Mouse (Mus musculus): Measurements from ENCODE around the gene Ankrd55.

Gene Ankrd55

DNA sequence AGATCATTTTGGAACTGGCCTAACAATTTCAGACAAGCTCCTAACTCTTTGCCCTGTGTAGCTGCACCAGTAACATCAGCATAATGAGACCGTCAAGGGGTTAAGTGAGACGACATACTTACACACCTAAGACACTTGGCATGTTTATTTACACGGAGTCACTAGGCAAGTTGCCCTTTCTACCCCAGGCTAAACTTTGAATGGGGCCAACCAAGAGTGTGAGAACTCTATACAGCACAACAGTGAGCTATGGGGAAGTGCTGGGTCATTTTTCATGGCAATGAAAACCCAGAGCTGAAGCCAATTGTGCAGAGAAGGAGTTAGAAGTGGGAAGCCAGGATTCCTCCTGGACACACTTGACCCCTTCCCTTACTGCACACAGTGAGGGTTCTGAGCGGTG is 94.2 kb downstream of the Ankrd55 start:
- DNase-seq (ENCODE audit: low spot score): no peak

DNA sequence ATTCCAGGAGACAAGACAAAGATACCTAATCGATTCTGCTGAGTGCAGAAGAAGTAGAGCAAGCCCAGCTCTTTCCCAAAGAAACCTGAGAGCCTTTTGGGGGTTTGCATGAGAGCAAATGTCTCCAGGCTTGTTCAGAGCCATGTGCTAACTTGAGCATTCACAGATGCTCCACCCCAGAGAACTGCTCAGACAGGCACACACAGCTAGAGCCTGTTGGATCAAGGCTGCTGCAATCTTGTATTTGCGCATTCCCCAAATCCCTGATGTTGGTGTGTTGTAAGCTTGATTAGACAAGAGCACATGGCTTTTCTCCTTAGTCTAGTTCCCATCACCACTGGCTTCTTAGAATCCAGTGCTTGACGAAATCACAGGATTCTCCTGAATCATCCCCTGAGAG is 94.7 kb downstream of the Ankrd55 start:
- DNase-seq (ENCODE audit: low spot score): no peak

DNA sequence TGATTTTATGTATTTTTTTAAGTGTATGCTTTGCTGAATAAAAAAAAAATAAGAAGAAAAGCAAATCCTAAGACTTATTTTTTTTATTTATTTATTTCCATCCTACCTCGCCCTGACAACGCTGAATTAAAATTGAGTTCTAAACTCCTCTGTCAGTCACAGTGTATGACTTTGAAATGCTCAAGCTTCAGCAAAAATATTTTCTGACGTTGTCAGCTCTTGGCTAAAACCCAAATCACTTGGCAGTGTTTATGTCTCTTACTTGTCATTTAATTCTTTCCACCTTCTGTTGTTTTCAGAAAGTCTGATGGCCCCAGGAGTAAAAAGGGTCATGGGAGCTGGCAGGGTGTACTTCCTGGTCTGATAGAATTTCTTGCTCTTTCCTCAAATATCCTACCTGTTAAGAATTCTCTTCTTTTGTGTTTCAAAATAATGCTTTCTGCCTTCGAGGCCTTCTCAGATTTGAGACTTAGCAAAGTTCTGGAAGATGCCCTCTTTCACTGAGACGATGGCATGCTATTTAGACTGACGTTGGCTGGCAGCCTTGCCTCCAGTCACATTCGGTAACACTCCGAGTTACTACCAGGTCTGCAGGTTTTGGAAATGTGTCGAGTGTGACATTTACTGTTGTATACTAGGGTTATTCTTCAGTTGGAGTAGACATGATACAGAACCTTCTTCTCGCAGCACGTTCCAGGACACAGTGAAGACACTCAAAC is 95.8 kb downstream of the Ankrd55 start:
- no peak for DNase-seq (ENCODE audit: low spot score)

DNA sequence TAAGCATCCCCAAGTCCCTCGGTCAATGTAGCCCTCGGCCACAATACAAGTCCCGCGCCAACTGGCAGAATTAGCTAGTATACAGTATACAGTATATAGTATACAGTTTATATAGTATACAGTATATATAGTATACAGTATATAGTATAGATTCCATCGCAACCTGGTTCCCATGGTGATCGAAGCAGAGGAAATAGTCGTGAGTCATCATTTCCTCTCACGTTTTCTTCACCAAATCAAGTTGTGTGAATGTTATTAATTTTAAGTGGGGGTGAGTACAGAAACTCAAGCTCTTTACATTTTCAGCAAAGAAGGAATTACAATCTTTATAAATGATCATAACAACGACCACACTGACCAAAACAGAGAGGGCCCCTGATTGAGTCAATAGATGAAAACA is 96.8 kb downstream of the Ankrd55 start:
- no peak for DNase-seq (ENCODE audit: low spot score)

DNA sequence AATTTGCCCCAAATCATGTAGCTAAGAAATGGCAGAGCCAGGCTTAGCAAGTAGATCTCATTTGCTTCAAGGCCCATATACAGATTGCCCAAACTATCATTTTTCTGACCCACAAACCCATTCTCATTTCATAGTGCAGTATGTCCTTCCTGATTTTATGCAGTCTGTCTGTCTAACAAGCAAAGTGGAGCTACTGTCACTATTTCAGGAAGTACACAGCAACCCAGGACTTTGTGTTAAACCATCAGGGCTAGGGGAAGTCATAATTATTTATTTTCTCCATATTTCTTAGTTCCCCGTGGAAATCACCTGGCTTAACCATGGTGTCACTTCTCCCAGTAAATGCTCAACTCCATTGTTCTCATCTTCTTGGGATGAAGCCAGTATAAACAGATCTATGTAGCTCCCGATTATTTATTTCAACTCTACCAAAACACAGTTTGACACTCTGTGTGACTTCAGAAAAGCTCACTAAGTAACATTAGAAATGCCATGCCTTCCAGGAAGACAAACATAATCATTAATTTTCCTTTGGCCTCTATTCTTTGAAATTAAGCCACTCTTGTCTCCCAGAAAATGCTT is 98.3 kb downstream of the Ankrd55 start:
- no peak for DNase-seq (ENCODE audit: low spot score)

DNA sequence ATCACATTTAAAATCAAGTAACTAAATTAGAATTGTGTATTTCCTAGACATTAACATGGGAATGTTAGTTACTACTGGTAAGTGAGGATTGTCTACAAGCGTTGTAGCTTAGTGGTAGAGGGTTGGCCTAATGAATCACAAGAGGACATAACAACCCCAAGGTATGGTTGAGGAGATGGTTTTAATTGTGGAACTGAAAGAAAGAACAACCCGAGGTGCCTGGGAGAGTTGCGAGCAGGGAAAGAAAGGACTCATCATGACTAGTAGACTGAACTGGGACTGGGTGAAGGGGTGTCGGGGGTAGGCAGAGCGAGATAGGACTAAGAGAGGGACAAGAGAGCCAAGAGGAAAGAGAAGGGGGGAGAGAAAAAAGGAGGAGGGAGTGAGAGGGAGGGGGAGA is 99.0 kb downstream of the Ankrd55 start:
- DNase-seq (ENCODE audit: low spot score): no peak

DNA sequence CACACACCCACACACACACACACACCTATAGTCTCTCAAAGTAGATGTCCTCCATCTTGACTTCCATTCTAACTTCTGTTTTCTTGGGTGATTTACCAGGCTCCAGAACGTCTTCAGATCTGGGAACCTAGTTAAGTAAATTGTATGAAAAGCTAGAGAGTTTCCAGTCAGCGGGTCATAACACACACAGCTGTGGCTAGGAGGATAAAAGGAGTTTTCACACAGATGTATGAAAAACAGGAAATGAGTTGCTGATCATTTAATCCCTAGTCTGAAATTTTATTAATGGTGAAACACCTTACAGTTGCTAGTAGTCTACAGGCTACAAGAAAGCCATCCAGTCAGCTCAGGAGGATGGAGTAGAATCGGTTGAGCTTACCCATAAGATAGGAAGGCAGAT is 99.9 kb downstream of the Ankrd55 start:
- DNase-seq (ENCODE audit: low spot score): no peak

DNA sequence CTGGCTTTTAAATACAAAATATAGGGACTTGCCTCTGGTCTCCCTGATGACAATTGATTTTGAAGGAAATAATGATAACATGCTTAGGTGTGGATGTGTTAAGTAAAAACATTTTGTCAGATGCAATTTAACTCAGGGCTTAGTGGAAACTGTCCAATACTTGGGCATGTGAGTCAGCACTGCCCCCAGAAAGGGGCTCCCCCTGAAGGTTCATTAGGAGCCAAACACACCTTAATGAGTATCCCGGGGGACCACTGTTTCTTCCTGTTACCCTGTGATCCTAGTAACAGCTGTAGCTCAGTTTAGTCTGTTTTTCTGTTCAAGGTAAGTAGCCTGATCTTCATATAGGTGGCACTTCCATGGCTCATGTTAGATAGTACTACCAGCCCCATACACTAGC is 102.0 kb downstream of the Ankrd55 start:
- DNase-seq (ENCODE audit: low spot score): no peak

DNA sequence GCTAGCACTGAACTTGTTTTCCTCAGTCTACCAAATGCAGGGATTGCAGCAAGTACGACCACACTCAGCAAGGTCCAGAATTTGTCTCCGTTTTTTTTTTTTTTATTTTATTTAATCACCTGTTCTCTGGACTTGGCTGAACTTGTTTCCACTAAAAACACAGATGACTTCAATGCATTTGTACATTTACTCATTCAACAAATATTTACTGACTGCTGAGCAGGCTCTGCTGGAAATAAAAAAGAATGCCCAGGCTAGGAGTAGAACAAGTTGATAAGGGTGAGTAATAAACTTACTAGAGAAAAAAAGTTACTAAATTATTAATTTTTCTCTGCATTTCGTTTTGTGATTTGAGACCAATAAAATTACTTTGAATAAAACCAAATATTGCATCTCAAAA is 103.1 kb downstream of the Ankrd55 start:
- no peak for DNase-seq (ENCODE audit: low spot score)

DNA sequence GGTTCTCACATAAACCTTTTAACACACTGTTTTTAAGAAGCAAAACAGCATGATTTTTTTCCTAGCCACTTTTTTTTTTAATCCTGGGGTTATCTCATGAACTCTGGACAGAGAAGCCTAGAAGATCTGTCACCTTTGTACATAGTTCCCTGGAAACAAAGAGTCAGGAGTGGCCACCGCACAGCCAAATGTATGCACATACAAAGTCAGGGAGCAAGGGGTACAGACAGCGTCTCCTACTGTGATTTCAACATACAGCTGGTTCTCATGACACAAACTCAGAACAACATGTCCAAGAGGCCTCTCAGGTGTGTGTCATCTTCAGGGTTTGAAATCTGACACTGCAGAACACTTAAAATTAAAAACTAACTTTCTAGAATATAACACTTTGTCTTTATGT is 105.1 kb downstream of the Ankrd55 start:
- DNase-seq (ENCODE audit: low spot score): no peak

DNA sequence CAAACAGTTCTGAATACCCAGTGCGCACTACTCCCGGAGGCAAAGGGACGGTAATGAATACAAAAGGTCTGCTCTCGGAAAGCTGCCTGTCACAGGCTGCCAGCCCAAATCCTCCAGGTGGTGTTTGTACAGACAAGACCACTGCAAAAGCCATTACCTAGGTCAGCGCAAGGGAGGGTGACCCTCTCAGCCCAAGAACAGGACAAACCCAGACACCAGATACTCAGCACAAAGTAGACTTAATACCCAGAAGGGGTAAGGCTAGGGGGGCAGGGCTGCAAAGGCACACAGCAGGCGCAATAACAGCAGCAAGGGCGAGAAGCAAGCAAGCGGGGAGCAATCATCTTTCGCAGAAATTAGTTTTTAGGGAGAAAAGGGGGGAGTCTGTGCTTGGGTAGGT is 106.0 kb downstream of the Ankrd55 start:
- no peak for DNase-seq (ENCODE audit: low spot score)

DNA sequence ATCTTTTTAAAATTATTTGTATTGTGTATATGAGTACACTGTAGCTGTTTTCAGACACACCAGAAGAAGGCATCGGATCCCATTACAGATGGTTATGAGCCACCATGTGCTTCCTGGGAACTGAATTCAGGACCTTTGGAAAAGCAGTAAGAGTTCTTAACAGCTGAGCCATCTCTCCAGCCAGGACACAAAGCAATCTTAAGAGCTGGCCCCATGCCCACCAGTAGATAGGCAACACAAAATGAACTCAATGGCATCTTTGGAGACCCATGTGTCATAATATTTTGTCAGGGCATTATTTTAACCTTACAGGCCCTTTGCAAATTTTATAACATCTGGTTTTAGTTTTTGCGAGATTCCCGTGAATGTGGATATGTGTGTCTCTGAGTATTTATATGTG is 116.5 kb downstream of the Ankrd55 start:
- DNase-seq (ENCODE audit: low spot score): no peak

DNA sequence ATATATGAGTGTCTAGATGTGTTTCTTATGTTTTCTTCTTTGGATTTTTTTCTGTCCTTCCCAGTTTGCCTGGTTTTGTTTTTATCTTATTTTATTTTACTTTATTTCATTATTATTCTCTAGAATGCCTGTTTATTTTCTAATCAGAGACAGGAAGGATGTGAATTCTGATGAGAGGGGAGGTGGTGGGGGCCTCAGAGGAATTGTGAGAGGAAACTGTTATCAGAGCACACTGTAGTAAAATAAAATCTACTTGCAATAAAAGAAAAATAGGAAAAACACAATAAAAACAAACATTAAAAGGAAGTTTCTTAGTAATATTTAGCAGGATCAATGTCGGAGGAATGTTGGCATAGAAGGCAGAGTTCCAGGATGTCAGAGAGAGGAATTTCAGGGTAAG is 116.9 kb downstream of the Ankrd55 start:
- no peak for DNase-seq (ENCODE audit: low spot score)

DNA sequence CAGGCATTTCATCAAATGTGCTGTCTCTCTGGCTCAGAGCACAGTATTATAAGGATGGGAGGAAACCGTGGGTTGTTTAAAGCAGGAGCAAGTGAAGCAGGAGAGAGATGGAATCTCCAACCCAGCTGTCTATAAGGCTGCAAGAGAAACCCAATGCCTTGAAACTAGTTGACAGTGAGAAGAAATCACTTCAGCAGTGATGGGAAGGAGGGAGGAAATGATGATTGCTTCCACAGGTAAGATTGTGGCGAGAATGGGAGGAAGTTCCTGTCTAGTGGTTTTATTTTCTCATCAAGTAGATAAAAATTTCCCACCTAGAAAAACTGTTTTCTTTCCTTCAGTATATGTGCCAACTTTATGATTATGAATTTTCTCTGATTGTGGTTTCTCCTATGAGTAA is 118.4 kb downstream of the Ankrd55 start:
- no peak for DNase-seq (ENCODE audit: low spot score)

DNA sequence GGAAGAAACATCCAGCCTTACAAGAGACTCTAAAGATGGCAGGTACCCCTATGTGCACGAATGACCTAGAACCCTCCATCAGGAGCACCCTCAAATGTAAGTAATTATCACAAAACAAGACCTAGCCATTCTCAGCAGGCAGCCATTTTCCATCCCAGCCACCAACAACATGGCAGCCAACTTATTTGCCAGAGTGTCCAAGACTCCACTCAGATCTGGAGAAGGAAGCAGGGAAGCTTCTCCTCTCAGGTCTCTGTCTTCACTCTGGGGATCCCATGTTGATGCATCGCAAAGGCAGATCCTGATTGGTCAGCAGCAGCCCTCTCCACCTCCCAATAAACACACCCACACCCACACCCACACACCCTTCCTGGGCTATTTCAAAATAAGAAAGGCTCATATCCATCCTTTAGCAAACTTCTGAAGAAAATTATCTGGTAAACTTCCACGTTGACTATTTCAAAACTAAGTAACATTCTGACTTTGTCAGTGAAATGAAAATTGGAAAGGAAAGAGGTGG is 119.0 kb downstream of the Ankrd55 start:
- no peak for DNase-seq (ENCODE audit: low spot score)

DNA sequence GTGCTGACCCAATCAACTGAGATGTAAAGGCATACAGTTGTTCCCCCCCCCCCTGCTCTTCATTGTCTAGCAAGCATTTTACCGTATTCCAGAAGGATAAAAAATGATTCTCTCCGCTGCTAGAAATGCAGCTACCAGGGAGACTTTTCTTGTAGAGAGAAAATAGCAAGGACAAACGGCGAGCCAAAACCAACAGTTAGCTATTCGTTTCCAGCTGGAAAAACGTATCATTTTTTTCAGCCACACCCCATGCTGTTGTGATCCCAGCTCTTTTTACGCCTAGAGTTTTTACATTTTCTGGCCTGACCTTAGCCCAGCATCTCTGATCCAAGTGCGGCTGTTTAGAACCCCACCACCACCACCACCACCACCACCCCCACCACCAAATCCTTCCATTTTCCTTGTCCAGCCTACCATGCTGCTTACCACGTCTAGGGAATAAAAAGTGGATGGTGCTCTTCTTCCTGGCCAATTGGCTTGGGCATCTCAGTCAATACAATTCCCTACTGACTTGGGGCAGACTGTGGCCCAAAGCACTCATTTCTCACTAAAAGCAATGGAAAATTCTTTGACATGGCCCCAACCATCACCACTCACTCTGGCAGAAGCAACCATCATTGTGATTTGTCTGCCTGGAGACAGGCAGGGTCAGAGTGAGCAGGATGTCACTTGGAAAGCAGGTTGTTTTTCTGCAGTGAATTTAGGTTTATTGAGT is 119.7 kb downstream of the Ankrd55 start:
- no peak for DNase-seq (ENCODE audit: low spot score)

DNA sequence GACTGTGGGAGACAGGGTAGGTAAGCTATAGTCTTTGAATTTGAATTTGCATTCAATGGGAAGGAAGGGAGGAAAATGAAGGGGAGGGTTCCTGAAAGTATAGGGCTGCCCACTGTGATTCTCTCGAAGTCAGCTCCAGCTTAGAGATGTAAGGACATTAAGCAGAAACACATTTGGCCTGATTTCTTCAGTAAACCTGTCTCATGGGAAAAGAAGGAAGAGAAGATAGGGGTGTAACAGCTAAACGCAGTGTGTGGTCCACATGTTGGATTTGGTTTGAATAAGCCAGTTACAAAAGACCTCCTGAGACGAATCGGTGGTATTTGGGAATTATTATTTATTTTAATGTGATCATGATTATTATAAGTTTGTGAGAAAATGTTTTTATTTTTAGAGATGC is 120.5 kb downstream of the Ankrd55 start:
- no peak for DNase-seq (ENCODE audit: low spot score)

DNA sequence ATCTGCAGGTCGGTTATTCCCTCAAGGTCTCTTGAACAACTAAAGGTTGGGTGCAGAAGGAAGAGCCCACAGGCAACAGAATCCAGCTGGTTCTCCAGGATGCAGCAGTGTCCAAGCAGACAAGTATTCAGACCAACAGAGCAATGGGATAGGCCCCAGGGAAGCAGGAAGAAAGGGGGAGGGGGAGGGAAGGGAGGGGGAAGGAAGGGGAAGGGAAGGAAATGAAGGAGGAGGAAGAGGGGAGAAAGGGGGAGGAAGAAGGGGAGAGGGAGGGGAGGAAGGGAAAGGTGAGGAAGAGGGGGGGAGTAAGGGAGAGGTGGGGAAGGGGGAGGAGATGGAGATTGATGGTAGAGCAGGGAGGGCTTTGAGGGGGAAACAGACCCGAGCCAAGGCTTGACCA is 121.1 kb downstream of the Ankrd55 start:
- no peak for DNase-seq (ENCODE audit: low spot score)

DNA sequence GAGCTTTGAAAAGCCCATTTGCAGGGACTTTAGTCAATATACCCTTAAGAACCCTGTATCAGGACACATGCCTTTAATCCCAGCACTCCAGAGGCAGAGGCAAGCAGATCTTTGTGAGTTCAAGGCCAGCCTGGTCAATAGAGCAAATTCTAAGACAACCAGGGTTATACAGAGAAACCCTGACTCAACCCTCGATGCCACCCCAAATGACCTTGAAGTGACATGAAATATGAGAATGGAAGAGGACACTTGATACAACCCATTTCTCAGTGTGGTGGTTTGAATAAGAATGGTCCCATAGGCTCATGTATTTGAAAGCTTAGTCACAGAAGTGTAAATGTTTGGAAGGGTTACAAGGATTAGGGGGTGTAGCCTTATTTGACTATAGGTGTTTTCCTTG is 121.6 kb downstream of the Ankrd55 start:
- DNase-seq (ENCODE audit: low spot score): no peak

DNA sequence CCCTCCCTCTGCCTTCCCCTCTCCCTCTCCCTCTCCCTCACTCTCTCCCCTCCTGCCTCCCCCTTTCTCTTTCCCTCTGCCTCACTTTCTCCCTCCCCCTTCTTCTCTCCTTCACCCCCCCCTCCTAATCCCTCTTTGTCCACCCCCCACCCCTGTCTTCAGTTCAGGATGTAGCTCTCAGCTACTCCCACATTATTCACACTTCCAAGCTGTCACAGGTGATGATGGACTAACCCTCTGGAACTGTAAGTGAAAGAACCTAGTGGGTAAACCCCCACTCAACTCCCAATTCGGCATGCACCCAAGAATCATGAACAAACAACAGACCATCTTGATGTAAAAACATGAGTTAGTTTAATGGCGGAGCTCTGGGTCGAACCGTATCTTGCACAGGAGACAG is 122.2 kb downstream of the Ankrd55 start:
- no peak for DNase-seq (ENCODE audit: low spot score)

DNA sequence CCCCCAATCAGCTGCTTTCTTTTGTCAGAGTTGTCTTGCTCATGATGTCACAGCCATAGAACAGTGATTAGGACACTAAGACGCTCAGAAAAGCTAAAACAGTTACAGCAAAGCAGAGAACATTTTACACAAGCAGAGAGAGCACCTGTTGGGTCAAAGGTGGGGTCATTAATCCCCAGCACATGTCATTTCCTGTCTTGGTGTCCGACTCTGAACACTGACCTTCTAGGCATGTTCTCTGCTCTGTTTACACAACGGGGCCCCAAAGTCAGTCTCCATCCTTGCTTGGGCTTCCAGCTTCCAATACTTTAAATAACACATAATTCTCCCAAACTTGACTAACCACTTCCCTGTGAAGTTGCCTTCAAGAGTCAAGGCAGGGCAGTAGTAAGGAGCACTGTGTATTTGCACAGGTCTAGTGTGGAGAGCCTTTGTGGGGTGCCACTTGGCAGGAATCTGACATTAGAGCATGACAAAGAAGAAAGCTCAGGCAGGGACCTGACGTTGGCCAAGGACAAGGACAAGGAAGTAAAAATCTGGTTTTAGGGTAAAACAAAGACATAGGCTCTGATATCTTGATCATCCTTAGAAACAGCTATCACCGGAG is 123.1 kb downstream of the Ankrd55 start:
- no peak for DNase-seq (ENCODE audit: low spot score)

DNA sequence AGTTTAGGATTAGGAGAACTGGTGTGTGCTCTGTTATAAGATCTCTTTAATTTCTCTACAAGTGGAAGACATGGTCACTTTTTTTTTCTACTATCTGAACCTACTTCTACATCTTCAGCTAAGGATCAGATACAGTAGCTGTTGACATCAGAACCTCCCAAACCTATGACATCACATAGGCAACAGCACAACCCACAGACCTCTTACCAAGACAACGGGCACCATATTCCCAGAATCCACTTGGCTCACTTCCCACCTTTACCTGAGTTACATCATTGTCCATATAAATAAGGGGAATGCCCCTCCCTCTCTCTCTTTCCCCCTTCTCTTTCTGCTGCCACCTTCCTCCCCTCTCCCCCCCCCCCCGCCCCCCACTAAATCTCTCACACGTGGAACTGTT is 124.0 kb downstream of the Ankrd55 start:
- DNase-seq (ENCODE audit: low spot score): no peak

DNA sequence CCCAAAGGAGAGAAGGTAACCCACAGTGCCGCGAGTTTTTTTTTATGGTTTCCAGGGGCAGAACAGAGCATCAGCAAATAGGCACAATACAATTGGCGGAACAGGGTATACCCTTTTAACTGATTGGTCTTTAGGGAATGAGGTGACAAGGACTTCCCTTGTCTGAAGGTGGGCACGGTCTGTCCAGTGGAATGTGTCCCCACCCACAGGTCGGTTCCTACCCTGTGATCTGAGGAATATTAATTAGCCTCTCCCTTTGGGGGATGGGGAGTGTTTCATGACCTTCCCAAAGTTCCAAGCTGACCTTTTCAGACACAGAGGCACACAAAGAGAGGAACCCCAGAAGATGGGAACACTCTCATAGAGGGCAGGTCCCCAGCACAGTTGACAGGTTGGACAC is 124.6 kb downstream of the Ankrd55 start:
- no peak for DNase-seq (ENCODE audit: low spot score)
